Mouse (Mus musculus) kidney, postnatal 0 days (tissue): ENCODE measurements around the gene Gulp1. TPM values are rescaled to one million over a fixed set of nuclear protein-coding genes. Genes with fewer than 3 reads are reported as not detected.

ENCODE experiments used
- ATAC-seq: fragments of 200-750 bp; cut with Nextera tagmentation; replicated peaks from 2 replicates; pipeline ENCODE4 v1.8.0; 2017; ENCODE audit warnings: low read depth, moderate number of reproducible peaks, moderate TSS enrichment, moderate library complexity; ENCODE audit not compliant: low FRiP score
- DNase-seq: peaks from one replicate; pipeline ENCODE4 v3.0.0-alpha.2; 2016; ENCODE audit warnings: low spot score
- H3K27ac ChIP-seq: fragments of 300-500 bp; sonication (generic); 2 replicates; pipeline ENCODE4 v1.5.1; 2014; ENCODE audit warnings: mild to moderate bottlenecking
- H3K27me3 ChIP-seq: fragments of 300-500 bp; sonication (generic); 2 replicates; pipeline ENCODE4 v1.6.1; 2014; ENCODE audit warnings: low read length, mixed read lengths; ENCODE audit not compliant: insufficient read depth
- H3K36me3 ChIP-seq: fragments of 300-500 bp; sonication (generic); 2 replicates; pipeline ENCODE4 v1.6.1; 2014; ENCODE audit warnings: low read length, mixed read lengths; ENCODE audit not compliant: insufficient read depth
- H3K4me1 ChIP-seq: fragments of 300-500 bp; sonication (generic); replicated peaks from 2 replicates; pipeline ENCODE4 v1.6.1; 2014; ENCODE audit warnings: antibody characterized with exemption, low read length, mixed read lengths; ENCODE audit not compliant: insufficient read depth
- H3K4me2 ChIP-seq: fragments of 300-500 bp; sonication (generic); 2 replicates; pipeline ENCODE4 v1.6.1; 2014; ENCODE audit warnings: mild to moderate bottlenecking, low read length, moderate library complexity, mixed read lengths
- H3K4me3 ChIP-seq: fragments of 300-500 bp; sonication (generic); replicated peaks from 2 replicates; pipeline ENCODE4 v1.5.1; 2014; ENCODE audit warnings: low read depth, low read length
- H3K9ac ChIP-seq: fragments of 300-500 bp; sonication (generic); 2 replicates; pipeline ENCODE4 v1.6.1; 2014; ENCODE audit warnings: low read depth, low read length
- H3K9me3 ChIP-seq: fragments of 300-500 bp; sonication (generic); replicated peaks from 2 replicates; pipeline ENCODE4 v1.6.1; 2016; ENCODE audit warnings: low read length, inconsistent platforms, mixed read lengths
- CTCF ChIP-seq: IDR thresholded peaks from 2 replicates; pipeline ENCODE4 v1.5.1; 2016; ENCODE audit warnings: antibody characterized with exemption, low read depth, mild to moderate bottlenecking, moderate library complexity
- WGBS: fragments of 180-500 bp; shearing (Covaris S2); extraction: QIAGEN DNeasy Blood & Tissue Kit; methylation state at CpG from one replicate; pipeline ENCODE4 v1.1.7; 2014; 5-methylcytosine and 5-hydroxymethylcytosine counted together
- polyA plus RNA-seq: library from polyadenylated mRNA; unstranded; fragments of >200 nt; fragmentation: Nextera tagmentation; extraction: Ambion mirVana; gene quantifications from 2 replicates; pipeline ENCODE4 v1.2.1, GENCODE M21; 2015

The Gulp1 gene
- polyA plus RNA-seq, 1 experiment from 2014 or later = 22.3 TPM

- no peaks in the 10 kb centered on the region for H3K36me3 ChIP-seq
- ATAC-seq (no peak), DNase-seq (peak; percentile 11)
- H3K4me3 ChIP-seq = no peak overlapping the region
- H3K27ac ChIP-seq = no peak overlapping the region
- no peaks in the 10 kb centered on the region for H3K4me1 ChIP-seq
- H3K27me3 ChIP-seq = no peaks in the 10 kb centered on the region
- H3K9me3 ChIP-seq = no peaks in the 10 kb centered on the region
- no peak overlapping the region for H3K4me2 ChIP-seq
- no peak for TF ChIP-seq CTCF
- no peak overlapping the region for H3K9ac ChIP-seq
- WGBS = 64% methylated on average over 2 of the region's 2 CpGs
Observed at GRCm38 (mm10) chr1:44682556-44682955, 131.2 kb downstream of the Gulp1 start.

DNA sequence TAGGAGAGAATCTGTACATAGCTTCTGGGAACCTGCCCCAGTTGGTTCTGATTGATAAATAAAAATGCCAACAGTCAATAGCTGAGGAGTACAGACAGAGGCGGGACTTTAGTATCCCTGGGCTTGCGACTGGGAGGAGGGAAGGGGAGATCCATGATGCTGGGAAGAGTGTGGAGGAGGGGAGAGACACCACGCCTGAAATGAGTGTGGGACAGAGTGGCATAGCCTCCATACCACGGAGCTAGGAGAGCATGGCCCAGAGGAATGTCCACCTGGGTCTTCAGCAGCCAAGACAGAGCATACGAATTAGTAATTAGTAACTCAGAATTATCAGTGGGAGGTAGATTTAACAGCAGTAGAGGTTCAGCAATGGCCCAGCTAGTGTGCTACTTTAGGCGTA is 132.4 kb downstream of the Gulp1 start:
- H3K27ac ChIP-seq = no peak overlapping the region
- no peak for TF ChIP-seq CTCF
- no peak overlapping the region for H3K4me3 ChIP-seq
- H3K27me3 ChIP-seq = no peaks in the 10 kb centered on the region
- H3K9me3 ChIP-seq = no peaks in the 10 kb centered on the region
- no peak overlapping the region for H3K9ac ChIP-seq
- no peaks in the 10 kb centered on the region for H3K36me3 ChIP-seq
- no peak overlapping the region for H3K4me2 ChIP-seq
- no peaks in the 10 kb centered on the region for H3K4me1 ChIP-seq
- ATAC-seq (0 out of 2 replicates have a peak, but pooled peaks have one; percentile 36), DNase-seq (no peak)
- 61% methylated on average over 6 of the region's 6 CpGs for WGBS

- Histone ChIP-seq H3K4me1 (no peaks in the 10 kb centered on the region), H3K4me2 (no peak overlapping the region), H3K27ac (no peak overlapping the region), H3K4me3 (no peak overlapping the region), H3K9me3 (no peaks in the 10 kb centered on the region), H3K9ac (no peak overlapping the region), H3K36me3 (no peaks in the 10 kb centered on the region), H3K27me3 (no peaks in the 10 kb centered on the region)
- TF ChIP-seq CTCF = no peak
- WGBS = 76% methylated on average over 4 of the region's 4 CpGs
- DNase-seq (no peak), ATAC-seq (no peak)
Observed at GRCm38 (mm10) chr1:44720785-44721410, 169.6 kb downstream of the Gulp1 start.

GRCm38 (mm10) chr1:44741256-44741655 is 189.9 kb downstream of the Gulp1 start:
- DNase-seq = peak; percentile 70
- Histone ChIP-seq H3K27me3 (no peaks in the 10 kb centered on the region), H3K36me3 (no peaks in the 10 kb centered on the region), H3K27ac (no peak overlapping the region), H3K4me2 (no peak overlapping the region), H3K4me1 (no peaks in the 10 kb centered on the region), H3K9ac (no peak overlapping the region), H3K9me3 (no peaks in the 10 kb centered on the region), H3K4me3 (no peak overlapping the region)
- TF ChIP-seq CTCF = peak; percentile 73
- no peak for ATAC-seq

DNA sequence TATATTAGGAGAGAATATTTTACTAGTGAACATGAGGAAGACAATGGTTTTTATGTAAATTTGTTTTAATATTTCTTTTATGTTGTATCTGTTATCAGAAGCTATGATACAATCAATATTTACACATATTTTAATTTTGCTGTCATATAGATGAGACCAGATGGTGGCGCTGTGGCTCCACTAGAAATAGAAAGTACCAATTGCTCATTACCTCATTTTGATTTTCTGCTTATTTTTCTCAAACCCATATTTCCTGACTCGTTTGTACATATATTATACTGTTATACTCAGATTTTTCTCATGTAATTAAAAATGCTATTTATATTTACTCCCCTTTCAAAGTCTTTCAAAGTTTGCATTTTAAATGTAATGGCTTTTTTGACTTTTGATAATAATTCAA is 194.4 kb downstream of the Gulp1 start:
- DNase-seq (peak; percentile 79), ATAC-seq (no peak)
- H3K27me3 ChIP-seq = no peaks in the 10 kb centered on the region
- H3K4me2 ChIP-seq = no peak overlapping the region
- TF ChIP-seq CTCF = peak; percentile 90
- H3K4me1 ChIP-seq = no peaks in the 10 kb centered on the region
- no peak overlapping the region for H3K9ac ChIP-seq
- no peak overlapping the region for H3K4me3 ChIP-seq
- H3K36me3 ChIP-seq = no peaks in the 10 kb centered on the region
- 4% methylated on average over 2 of the region's 2 CpGs for WGBS
- no peak overlapping the region for H3K27ac ChIP-seq
- H3K9me3 ChIP-seq = no peaks in the 10 kb centered on the region

DNA sequence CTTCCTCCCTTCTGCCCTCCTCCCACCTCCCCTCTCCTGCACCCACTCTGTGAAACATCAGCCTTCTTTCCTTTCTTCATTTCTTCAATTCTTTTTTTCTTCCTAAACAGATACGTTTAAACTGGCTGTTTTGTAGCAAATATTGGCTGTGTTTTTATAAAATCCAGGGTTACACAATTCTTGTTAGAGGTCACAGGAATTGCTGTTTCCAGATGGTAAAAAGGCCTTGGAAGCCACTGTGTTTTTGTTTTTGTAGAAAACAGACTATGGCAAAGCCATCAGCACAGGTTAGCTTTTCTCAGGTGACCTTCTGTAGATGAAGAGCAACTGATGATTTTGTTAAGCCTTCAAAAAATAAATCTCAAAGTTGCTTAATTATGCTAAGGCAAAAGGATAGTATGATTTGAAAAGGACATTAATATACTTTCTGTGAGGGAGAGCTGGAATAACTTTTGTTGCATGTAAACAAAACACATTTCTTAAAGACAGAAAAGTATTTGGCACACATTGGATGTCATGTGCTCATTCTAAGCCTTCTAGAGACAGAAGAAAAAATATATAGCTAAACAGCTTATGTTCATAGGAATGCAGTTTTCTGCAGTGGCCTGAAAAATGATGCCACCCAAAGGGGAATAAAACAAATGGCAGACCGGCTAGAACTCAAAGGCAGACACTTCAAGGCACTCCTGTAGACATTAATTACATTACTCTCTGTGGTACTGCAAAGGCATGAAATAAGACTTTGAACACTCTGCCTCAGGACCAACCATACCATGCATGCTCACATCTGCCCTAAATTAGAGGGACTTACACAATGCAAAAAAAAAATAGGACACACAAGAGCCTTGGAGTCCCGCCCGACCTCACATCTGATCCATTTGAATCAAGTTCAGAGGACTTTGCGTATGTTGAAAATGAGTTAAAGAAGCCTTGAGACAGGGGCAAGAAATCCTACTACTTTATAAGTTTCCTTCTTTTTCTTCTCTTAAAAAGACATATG is 199.7 kb downstream of the Gulp1 start:
- ATAC-seq (no peak), DNase-seq (peak; percentile 62)
- H3K4me1 ChIP-seq = no peaks in the 10 kb centered on the region
- H3K27ac ChIP-seq = no peak overlapping the region
- no peak for TF ChIP-seq CTCF
- H3K36me3 ChIP-seq = no peaks in the 10 kb centered on the region
- H3K9me3 ChIP-seq = no peaks in the 10 kb centered on the region
- H3K4me3 ChIP-seq = no peak overlapping the region
- 57% methylated on average over 5 of the region's 5 CpGs for WGBS
- H3K27me3 ChIP-seq = no peaks in the 10 kb centered on the region
- no peak overlapping the region for H3K4me2 ChIP-seq
- H3K9ac ChIP-seq = no peak overlapping the region
